Mouse (Mus musculus): ENCODE measurements around the gene Eif3l. TPM values are rescaled to one million over a fixed set of nuclear protein-coding genes. Genes with fewer than 3 reads are reported as not detected.

Gene Eif3l
- polyA plus RNA-seq, 1 experiment from 2014 or later, result 209 TPM

- peak overlapping the region; percentile 78 for H3K27ac ChIP-seq (ENCODE audit: low read length)
- H3K27me3 ChIP-seq (ENCODE audit: control insufficient read depth, insufficient read depth, low read depth, low read length), result no peaks in the 10 kb centered on the region
- ATAC-seq (ENCODE audit: low read depth), result no peak; the same call in 1 of the 2 replicates
- WGBS, result under 1% methylated on average over 46 of the region's 46 CpGs
- H3K4me1 ChIP-seq (replicated peaks; ENCODE audit: control insufficient read depth, insufficient read depth, low read length), result peaks cover 20% of the 10 kb centered on the region
- H3K4me3 ChIP-seq (ENCODE audit: low read length), result peak overlapping the region; percentile 87
- H3K9me3 ChIP-seq (ENCODE audit: control insufficient read depth, low read length), result no peaks in the 10 kb centered on the region
- peak overlapping the region; percentile 91 for H3K9ac ChIP-seq (ENCODE audit: low read length)
- peaks cover 4% of the 10 kb centered on the region; the same call in 1 of the 2 replicates for H3K36me3 ChIP-seq (ENCODE audit: control insufficient read depth, insufficient read depth, low read length)
- peak overlapping the region; percentile 80 for H3K4me2 ChIP-seq (ENCODE audit: low read depth, low read length)
These were observed 34.4 kb downstream of the Eif3l start for GRCm38 (mm10) chr15:79109321-79109934.

- Histone ChIP-seq H3K4me1 (replicated peaks; ENCODE audit: control insufficient read depth, insufficient read depth, low read length) (peaks cover 20% of the 10 kb centered on the region), H3K27ac (ENCODE audit: low read length) (no peak overlapping the region), H3K4me2 (ENCODE audit: low read depth, low read length) (peak overlapping the region; percentile 80), H3K36me3 (ENCODE audit: control insufficient read depth, insufficient read depth, low read length) (peaks cover 8% of the 10 kb centered on the region), H3K9ac (ENCODE audit: low read length) (peak overlapping the region; percentile 91), H3K9me3 (ENCODE audit: control insufficient read depth, low read length) (no peaks in the 10 kb centered on the region), H3K27me3 (ENCODE audit: control insufficient read depth, insufficient read depth, low read depth, low read length) (no peaks in the 10 kb centered on the region), H3K4me3 (ENCODE audit: low read length) (peak overlapping the region; percentile 87)
- WGBS, result 17% methylated on average over 9 of the region's 9 CpGs
- no peak for ATAC-seq (ENCODE audit: low read depth)
These were observed 35.1 kb downstream of the Eif3l start for GRCm38 (mm10) chr15:79110031-79110430.

- H3K4me2 ChIP-seq (ENCODE audit: low read depth, low read length), result peak overlapping the region; percentile 80
These were observed 35.5 kb downstream of the Eif3l start for GRCm38 (mm10) chr15:79110528-79110927.

GRCm38 (mm10) chr15:79111774-79112173, 36.8 kb downstream of the Eif3l start:
- 31% methylated on average over 4 of the region's 4 CpGs for WGBS
- Histone ChIP-seq H3K4me2 (ENCODE audit: low read depth, low read length) (no peak overlapping the region), H3K27ac (ENCODE audit: low read length) (peak overlapping the region; percentile 28; the same call in 1 of the 2 replicates), H3K27me3 (ENCODE audit: control insufficient read depth, insufficient read depth, low read depth, low read length) (no peaks in the 10 kb centered on the region), H3K9me3 (ENCODE audit: control insufficient read depth, low read length) (no peaks in the 10 kb centered on the region), H3K4me3 (ENCODE audit: low read length) (no peak overlapping the region), H3K4me1 (replicated peaks; ENCODE audit: control insufficient read depth, insufficient read depth, low read length) (peaks cover 24% of the 10 kb centered on the region), H3K36me3 (ENCODE audit: control insufficient read depth, insufficient read depth, low read length) (peaks cover 13% of the 10 kb centered on the region), H3K9ac (ENCODE audit: low read length) (no peak overlapping the region)
- ATAC-seq (ENCODE audit: low read depth), result peak; percentile 8; the same call in 1 of the 2 replicates

More at GRCm38 (mm10) chr15:79110528-79110927, 35.5 kb downstream of the Eif3l start:
- WGBS, result 76% methylated on average over 2 of the region's 2 CpGs
- H3K27ac ChIP-seq (ENCODE audit: low read length), result no peak overlapping the region
- no peak for ATAC-seq (ENCODE audit: low read depth)
- peak overlapping the region; percentile 87 for H3K4me3 ChIP-seq (ENCODE audit: low read length)
- peaks cover 24% of the 10 kb centered on the region for H3K4me1 ChIP-seq (replicated peaks; ENCODE audit: control insufficient read depth, insufficient read depth, low read length)
- no peaks in the 10 kb centered on the region for H3K27me3 ChIP-seq (ENCODE audit: control insufficient read depth, insufficient read depth, low read depth, low read length)
- H3K9me3 ChIP-seq (ENCODE audit: control insufficient read depth, low read length), result no peaks in the 10 kb centered on the region
- peaks cover 13% of the 10 kb centered on the region for H3K36me3 ChIP-seq (ENCODE audit: control insufficient read depth, insufficient read depth, low read length)
- H3K9ac ChIP-seq (ENCODE audit: low read length), result no peak overlapping the region; the same call in 1 of the 2 replicates

GRCm38 (mm10) chr15:79115276-79115675, 40.3 kb downstream of the Eif3l start:
- no peaks in the 10 kb centered on the region for H3K27me3 ChIP-seq (ENCODE audit: control insufficient read depth, insufficient read depth, low read depth, low read length)
- WGBS, result 49% methylated on average over 5 of the region's 5 CpGs
- H3K27ac ChIP-seq (ENCODE audit: low read length), result no peak overlapping the region
- ATAC-seq (ENCODE audit: low read depth), result no peak
- H3K9ac ChIP-seq (ENCODE audit: low read length), result no peak overlapping the region
- H3K4me1 ChIP-seq (replicated peaks; ENCODE audit: control insufficient read depth, insufficient read depth, low read length), result peaks cover 15% of the 10 kb centered on the region
- H3K4me3 ChIP-seq (ENCODE audit: low read length), result no peak overlapping the region
- H3K9me3 ChIP-seq (ENCODE audit: control insufficient read depth, low read length), result no peaks in the 10 kb centered on the region
- H3K36me3 ChIP-seq (ENCODE audit: control insufficient read depth, insufficient read depth, low read length), result peaks cover 15% of the 10 kb centered on the region
- no peak overlapping the region for H3K4me2 ChIP-seq (ENCODE audit: low read depth, low read length)

- Histone ChIP-seq H3K27me3 (ENCODE audit: control insufficient read depth, insufficient read depth, low read depth, low read length) (no peaks in the 10 kb centered on the region), H3K4me2 (ENCODE audit: low read depth, low read length) (no peak overlapping the region), H3K36me3 (ENCODE audit: control insufficient read depth, insufficient read depth, low read length) (peaks cover 25% of the 10 kb centered on the region), H3K27ac (ENCODE audit: low read length) (no peak overlapping the region), H3K9ac (ENCODE audit: low read length) (no peak overlapping the region), H3K4me1 (replicated peaks; ENCODE audit: control insufficient read depth, insufficient read depth, low read length) (peaks cover 4% of the 10 kb centered on the region; the same call in 1 of the 2 replicates), H3K9me3 (ENCODE audit: control insufficient read depth, low read length) (no peaks in the 10 kb centered on the region), H3K4me3 (ENCODE audit: low read length) (no peak overlapping the region)
- 77% methylated on average over 9 of the region's 9 CpGs for WGBS
- ATAC-seq (ENCODE audit: low read depth), result no peak
These were observed 44.5 kb downstream of the Eif3l start for GRCm38 (mm10) chr15:79119491-79119890.

- peaks cover 23% of the 10 kb centered on the region for H3K36me3 ChIP-seq (ENCODE audit: control insufficient read depth, insufficient read depth, low read length)
- H3K4me3 ChIP-seq (ENCODE audit: low read length), result no peak overlapping the region
- no peaks in the 10 kb centered on the region for H3K27me3 ChIP-seq (ENCODE audit: control insufficient read depth, insufficient read depth, low read depth, low read length)
- H3K9ac ChIP-seq (ENCODE audit: low read length), result no peak overlapping the region
- no peak for ATAC-seq (ENCODE audit: low read depth)
- 87% methylated on average over 4 of the region's 4 CpGs for WGBS
- no peaks in the 10 kb centered on the region for H3K9me3 ChIP-seq (ENCODE audit: control insufficient read depth, low read length)
- no peak overlapping the region for H3K4me2 ChIP-seq (ENCODE audit: low read depth, low read length)
- no peak overlapping the region for H3K27ac ChIP-seq (ENCODE audit: low read length)
- H3K4me1 ChIP-seq (replicated peaks; ENCODE audit: control insufficient read depth, insufficient read depth, low read length), result no peaks in the 10 kb centered on the region
These were observed 47.1 kb downstream of the Eif3l start for GRCm38 (mm10) chr15:79122119-79122518.

- peaks cover 28% of the 10 kb centered on the region for H3K36me3 ChIP-seq (ENCODE audit: control insufficient read depth, insufficient read depth, low read length)
- H3K4me1 ChIP-seq (replicated peaks; ENCODE audit: control insufficient read depth, insufficient read depth, low read length), result no peaks in the 10 kb centered on the region
- H3K9ac ChIP-seq (ENCODE audit: low read length), result no peak overlapping the region
- no peaks in the 10 kb centered on the region for H3K27me3 ChIP-seq (ENCODE audit: control insufficient read depth, insufficient read depth, low read depth, low read length)
- no peak for ATAC-seq (ENCODE audit: low read depth)
- no peak overlapping the region for H3K27ac ChIP-seq (ENCODE audit: low read length)
- no peak overlapping the region for H3K4me3 ChIP-seq (ENCODE audit: low read length)
- no peaks in the 10 kb centered on the region for H3K9me3 ChIP-seq (ENCODE audit: control insufficient read depth, low read length)
- no peak overlapping the region for H3K4me2 ChIP-seq (ENCODE audit: low read depth, low read length)
- 87% methylated on average over 13 of the region's 13 CpGs for WGBS
These were observed 47.6 kb downstream of the Eif3l start for GRCm38 (mm10) chr15:79122546-79122945.

GRCm38 (mm10) chr15:79123751-79124150, 48.8 kb downstream of the Eif3l start:
- Histone ChIP-seq H3K9ac (ENCODE audit: low read length) (no peak overlapping the region), H3K36me3 (ENCODE audit: control insufficient read depth, insufficient read depth, low read length) (peaks cover 37% of the 10 kb centered on the region), H3K4me1 (replicated peaks; ENCODE audit: control insufficient read depth, insufficient read depth, low read length) (no peaks in the 10 kb centered on the region), H3K4me2 (ENCODE audit: low read depth, low read length) (no peak overlapping the region), H3K9me3 (ENCODE audit: control insufficient read depth, low read length) (peaks cover 4% of the 10 kb centered on the region; the same call in 1 of the 2 replicates), H3K4me3 (ENCODE audit: low read length) (no peak overlapping the region), H3K27me3 (ENCODE audit: control insufficient read depth, insufficient read depth, low read depth, low read length) (no peaks in the 10 kb centered on the region), H3K27ac (ENCODE audit: low read length) (no peak overlapping the region)
- 76% methylated on average over 6 of the region's 6 CpGs for WGBS
- no peak for ATAC-seq (ENCODE audit: low read depth)

All from lung, embryonic 16.5 days (tissue).